Mouse (Mus musculus): Measurements from ENCODE around the gene Upk2. TPM values are rescaled to one million over a fixed set of nuclear protein-coding genes. Genes with fewer than 3 reads are reported as not detected.

Gene Upk2
- polyA plus RNA-seq, 1 experiment from 2014 or later: 0.61 TPM

Other genes with a start within 250 kb of the Upk2 start
- 10.9 and 11.2 TPM in 2 replicates for gene Cbl, start 220.9 kb downstream of the Upk2 start, polyA plus RNA-seq (2015; fragmentation: Nextera tagmentation; extraction: Ambion mirVana)
- gene Ccdc153, start 214.3 kb downstream of the Upk2 start, polyA plus RNA-seq (2015; fragmentation: Nextera tagmentation; extraction: Ambion mirVana): not detected in 2 replicates
- gene Pdzd3, start 203.5 kb downstream of the Upk2 start, polyA plus RNA-seq (2015; fragmentation: Nextera tagmentation; extraction: Ambion mirVana): 22.2 and 28.5 TPM in 2 replicates
- 5.4 and 5.5 TPM in 2 replicates for gene Nlrx1, start 186.4 kb downstream of the Upk2 start, polyA plus RNA-seq (2015; fragmentation: Nextera tagmentation; extraction: Ambion mirVana)
- gene Abcg4, start 166.4 kb downstream of the Upk2 start, polyA plus RNA-seq (2015; fragmentation: Nextera tagmentation; extraction: Ambion mirVana): 2.6 and 3.0 TPM in 2 replicates
- gene Hinfp, start 149.3 kb downstream of the Upk2 start, polyA plus RNA-seq (2015; fragmentation: Nextera tagmentation; extraction: Ambion mirVana): 17.8 and 19.4 TPM in 2 replicates
- 15.3 and 16.5 TPM in 2 replicates for gene C2cd2l, start 134.7 kb downstream of the Upk2 start, polyA plus RNA-seq (2015; fragmentation: Nextera tagmentation; extraction: Ambion mirVana)
- gene Dpagt1, start 129.0 kb downstream of the Upk2 start, polyA plus RNA-seq (2015; fragmentation: Nextera tagmentation; extraction: Ambion mirVana): 39.3 and 42.7 TPM in 2 replicates
- 268 and 278 TPM in 2 replicates for gene H2afx, start 120.3 kb downstream of the Upk2 start, polyA plus RNA-seq (2015; fragmentation: Nextera tagmentation; extraction: Ambion mirVana)
- gene Hmbs, start 110.7 kb downstream of the Upk2 start, polyA plus RNA-seq (2015; fragmentation: Nextera tagmentation; extraction: Ambion mirVana): 134 and 155 TPM in 2 replicates
- 37.1 and 40.2 TPM in 2 replicates for gene Vps11, start 93.3 kb downstream of the Upk2 start, polyA plus RNA-seq (2015; fragmentation: Nextera tagmentation; extraction: Ambion mirVana)
- 36.5 and 41.2 TPM in 2 replicates for gene Hyou1, start 75.5 kb downstream of the Upk2 start, polyA plus RNA-seq (2015; fragmentation: Nextera tagmentation; extraction: Ambion mirVana)
- gene Slc37a4, start 58.1 kb downstream of the Upk2 start, polyA plus RNA-seq (2015; fragmentation: Nextera tagmentation; extraction: Ambion mirVana): 87.2 and 101 TPM in 2 replicates
- gene Rps25, start 47.8 kb downstream of the Upk2 start, polyA plus RNA-seq (2015; fragmentation: Nextera tagmentation; extraction: Ambion mirVana): 1,622 and 1,645 TPM in 2 replicates
- gene Trappc4, start 47.4 kb downstream of the Upk2 start, polyA plus RNA-seq (2015; fragmentation: Nextera tagmentation; extraction: Ambion mirVana): 110 and 122 TPM in 2 replicates
- gene Ccdc84, start 36.4 kb downstream of the Upk2 start, polyA plus RNA-seq (2015; fragmentation: Nextera tagmentation; extraction: Ambion mirVana): 23.3 and 25.9 TPM in 2 replicates
- not detected in 2 replicates for gene Foxr1, start 13.8 kb downstream of the Upk2 start, polyA plus RNA-seq (2015; fragmentation: Nextera tagmentation; extraction: Ambion mirVana)
- gene Bcl9l, start 27.8 kb upstream of the Upk2 start, polyA plus RNA-seq (2015; fragmentation: Nextera tagmentation; extraction: Ambion mirVana): 5.1 and 5.9 TPM in 2 replicates
- gene Cxcr5, start 106.9 kb upstream of the Upk2 start, polyA plus RNA-seq (2015; fragmentation: Nextera tagmentation; extraction: Ambion mirVana): 1.1 TPM in 2 replicates
- 8.1 and 9.8 TPM in 2 replicates for gene Ddx6, start 149.9 kb upstream of the Upk2 start, polyA plus RNA-seq (2015; fragmentation: Nextera tagmentation; extraction: Ambion mirVana)
- 0.09 and 0.16 TPM in 2 replicates for gene Treh, start 218.3 kb upstream of the Upk2 start, polyA plus RNA-seq (2015; fragmentation: Nextera tagmentation; extraction: Ambion mirVana)

All from intestine, embryonic 16.5 days (tissue).